Mouse (Mus musculus): ENCODE measurements around the gene Tmcc3. TPM values are rescaled to one million over a fixed set of nuclear protein-coding genes. Genes with fewer than 3 reads are reported as not detected.
A peak's percentile ranks its signal among the peaks of the same experiment; 100 is the strongest.

Gene Tmcc3
- total RNA-seq, 4 experiments from 2014 or later: 49.1 to 63.0 (median 53.8) TPM

DNA sequence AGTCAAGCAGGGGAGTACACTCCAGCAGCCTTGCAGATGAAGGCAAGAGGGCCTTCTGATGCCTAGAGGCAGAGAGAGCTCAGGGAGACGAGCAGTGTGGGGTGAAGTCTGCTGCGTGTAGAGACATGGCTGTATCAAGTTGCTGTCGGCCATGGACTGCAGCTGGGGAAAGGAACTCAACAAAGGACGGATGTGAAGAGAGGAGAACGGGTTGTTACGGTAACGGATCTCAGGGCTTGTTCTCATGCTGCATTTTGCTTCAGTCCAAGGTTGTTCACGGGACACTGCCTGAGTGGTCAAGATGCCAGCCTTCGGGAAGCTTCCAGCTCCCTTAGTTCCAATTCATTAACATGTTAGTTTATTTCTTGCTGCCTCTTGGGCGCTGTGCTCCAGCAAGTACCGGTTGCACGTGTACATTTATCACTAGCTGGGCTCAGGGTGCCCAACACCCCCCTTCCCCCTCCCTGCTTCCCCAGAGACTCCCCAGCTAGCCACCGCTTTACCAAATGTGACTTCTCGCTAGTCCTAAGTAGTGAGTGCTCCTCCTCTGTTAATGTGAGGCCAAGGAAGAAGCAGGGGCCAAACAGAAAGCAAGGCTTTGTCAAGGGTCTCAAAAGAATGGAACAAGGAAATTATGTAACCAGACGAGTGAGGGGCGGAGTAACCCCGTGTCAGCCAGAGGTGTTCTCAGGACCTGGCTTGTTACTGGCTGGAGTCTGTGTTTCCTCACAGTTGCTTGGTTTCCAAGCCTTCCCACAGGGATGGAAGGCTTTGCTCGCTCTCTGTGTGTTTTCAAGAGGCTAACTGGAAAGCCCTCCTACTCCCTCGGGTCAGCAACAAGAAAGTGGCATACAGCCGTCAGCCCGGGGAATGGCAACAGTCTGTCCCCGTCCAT lies 104.4 kb downstream of the Tmcc3 start:
- DNase-seq (ENCODE audit: low spot score in 2 of 2): peak; percentile 29 to 45

DNA sequence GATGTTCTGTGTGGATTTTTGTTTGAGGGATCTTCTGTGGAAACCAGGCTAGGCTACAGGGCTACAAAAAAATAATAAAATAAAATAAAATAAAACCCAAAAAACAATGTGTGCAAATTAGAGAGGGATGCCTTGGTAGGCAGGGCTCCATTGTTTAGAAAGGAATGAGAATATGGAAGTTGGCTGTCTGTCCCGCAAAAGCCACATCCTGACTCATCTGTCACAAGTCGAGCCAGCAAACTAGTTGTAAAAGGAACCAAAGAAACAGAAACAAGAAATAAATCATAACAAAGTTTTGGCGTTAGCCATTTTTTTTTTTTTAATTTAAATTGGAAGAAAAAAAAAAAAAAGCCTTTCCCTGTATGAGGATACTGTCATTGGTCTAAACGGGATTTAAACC lies 105.9 kb downstream of the Tmcc3 start:
- no peak for DNase-seq (ENCODE audit: low spot score in 2 of 2)

DNA sequence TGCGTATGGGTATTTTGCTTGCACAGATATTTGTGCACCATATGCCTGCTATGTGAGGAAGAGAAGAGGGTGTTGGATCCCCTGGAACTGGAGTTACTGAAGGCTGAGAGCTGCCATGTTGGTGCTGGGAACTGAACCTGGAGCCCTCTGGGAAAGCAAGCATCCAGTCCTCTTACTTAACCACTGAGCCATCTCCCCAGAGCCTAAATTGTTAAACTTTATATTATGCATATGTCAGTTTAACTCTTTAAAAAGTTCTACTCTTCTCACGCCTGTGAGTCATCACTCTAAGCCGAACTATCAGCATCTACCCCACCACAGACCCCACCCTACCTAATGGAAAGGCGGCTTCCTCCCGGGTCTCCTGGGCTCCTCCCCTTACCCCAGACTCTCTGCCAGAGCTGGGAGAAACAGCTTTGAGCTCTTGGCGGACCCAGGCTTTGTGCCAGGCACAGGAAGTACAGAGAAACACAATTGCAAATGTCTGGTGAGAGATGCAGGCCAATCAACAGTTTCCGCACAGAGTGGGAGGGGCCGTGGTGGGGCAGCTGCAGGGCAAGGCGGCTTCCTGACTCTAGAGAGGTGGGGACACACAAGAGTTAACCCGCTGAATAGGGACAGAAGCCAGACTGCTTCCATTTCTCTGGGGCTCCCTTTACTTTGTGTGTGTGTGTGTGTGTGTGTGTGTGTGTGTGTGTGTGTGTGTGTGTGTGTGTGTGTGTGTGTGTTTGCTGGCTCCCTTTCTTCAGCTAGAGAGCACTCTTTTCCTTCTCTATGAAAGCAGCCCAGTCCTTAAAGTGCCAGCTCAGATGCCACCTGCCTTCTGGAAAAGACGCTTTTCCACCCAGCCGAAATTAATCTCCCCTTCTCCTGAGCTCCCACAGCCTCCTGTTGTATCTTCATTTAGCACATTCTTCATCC lies 114.5 kb downstream of the Tmcc3 start:
- DNase-seq (ENCODE audit: low spot score in 2 of 2): peak; percentile 80 to 84

DNA sequence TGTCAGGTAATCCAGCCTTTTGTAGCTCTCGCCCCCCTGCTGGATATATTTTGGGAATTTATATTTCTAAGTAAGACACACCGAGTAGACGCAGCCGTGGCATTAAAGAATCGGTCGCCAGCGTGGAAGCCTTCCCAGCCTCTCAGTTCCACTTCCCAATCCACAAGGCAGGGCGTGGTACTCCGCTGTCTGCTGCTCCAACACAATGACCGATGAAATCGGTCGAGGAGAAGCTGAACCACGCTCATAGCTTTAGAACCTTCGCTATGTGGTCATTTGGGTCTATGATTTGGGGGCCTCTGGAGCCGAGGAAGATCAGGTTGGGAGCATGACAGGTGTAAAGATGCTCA lies 115.1 kb downstream of the Tmcc3 start:
- DNase-seq (ENCODE audit: low spot score in 2 of 2): no peak

DNA sequence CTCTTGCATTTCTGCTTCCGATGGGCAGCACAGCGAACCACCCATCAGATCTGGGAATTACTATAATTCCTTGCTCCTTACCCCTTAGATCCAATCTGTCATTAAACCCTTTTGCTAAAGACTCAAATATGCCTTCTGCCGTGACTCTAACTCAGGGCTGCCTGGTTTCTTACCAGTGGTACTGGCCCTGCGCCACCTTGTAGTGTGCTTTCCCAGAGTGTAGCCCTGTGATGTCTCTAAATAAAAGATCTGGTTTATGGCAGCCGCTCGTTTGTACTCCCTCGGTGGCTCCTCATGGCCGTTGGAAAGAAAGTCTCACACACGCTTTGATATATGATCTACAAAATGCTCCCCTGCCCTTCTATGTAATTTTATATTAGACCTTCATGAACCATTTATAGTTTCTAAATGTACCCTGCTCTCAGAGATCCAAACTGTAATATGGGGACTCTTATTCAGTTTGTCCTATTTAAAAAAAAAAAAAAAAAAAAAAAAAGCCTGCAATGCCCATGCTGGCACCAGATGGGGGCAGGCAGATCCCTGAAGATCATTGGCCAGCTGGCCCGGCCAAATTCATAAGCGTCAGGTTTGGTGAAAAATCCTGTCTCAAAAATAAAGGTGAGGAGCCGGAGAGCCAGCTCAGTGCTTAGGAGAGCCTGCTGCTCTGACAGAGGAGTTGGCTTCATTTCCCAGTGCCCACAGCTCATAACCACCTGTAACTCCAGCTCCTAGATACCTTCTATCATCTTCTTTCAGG lies 116.6 kb downstream of the Tmcc3 start:
- peak in 1 of 2 experiments; percentile 17 for DNase-seq (ENCODE audit: low spot score in 2 of 2)

DNA sequence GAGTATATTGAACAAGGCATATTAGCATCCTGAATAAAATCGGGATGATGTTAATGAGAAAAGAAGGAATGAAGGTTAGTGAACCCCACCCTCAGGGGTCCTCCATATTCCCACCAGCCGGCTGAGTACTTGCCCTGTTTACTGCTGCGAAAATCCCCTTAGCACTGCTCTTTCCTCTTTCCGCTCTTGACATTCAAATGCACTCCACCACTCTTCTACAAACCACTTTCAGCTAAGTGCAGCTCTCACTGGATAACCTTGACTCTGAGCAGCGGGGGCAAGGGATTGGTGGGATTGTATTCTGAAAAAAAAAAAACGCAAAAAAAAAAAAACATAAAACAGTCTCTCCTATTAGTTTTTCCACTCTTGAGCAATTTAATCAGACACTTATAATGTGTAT lies 118.8 kb downstream of the Tmcc3 start:
- no peak for DNase-seq (ENCODE audit: low spot score in 2 of 2)

DNA sequence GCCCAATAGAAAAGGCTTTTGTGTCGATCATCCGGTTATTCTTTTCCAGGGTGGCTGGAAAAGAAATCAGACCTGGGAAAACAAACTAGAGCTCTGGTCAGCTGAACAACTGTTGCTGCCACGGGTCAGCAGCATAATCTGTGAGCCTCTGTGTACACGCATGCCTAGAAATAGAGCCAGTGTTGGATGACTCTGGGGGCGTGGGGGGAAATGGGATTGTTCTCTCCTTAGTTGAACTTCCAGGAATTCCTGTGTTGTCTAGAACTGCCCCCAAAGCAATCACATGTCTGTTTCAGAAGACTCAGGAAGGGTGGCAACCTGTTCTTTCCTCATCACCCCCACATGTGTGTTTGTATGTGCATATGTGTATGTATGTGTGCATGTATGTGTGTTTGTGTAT lies 121.2 kb downstream of the Tmcc3 start:
- no peak for DNase-seq (ENCODE audit: low spot score in 2 of 2)

DNA sequence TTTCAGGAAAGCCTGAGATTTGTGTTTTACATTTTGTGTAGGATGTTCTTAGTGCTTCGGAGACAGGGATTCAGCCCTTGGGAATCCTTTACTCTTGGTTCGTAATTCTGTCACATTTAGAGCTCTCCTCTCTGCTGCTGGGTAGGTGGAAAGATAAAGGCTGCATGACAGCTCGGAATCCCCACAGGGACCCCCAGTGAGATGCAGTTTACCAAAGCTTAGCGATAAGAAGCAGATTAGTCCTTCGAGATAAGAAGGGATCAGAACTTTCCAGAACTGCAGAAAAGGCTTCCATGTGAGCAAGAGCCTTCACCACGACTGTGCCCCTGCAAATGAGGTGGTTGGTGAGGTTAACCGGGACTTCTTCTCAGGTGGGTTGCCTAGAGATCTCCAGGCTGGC lies 122.2 kb downstream of the Tmcc3 start:
- DNase-seq (ENCODE audit: low spot score in 2 of 2): no peak

DNA sequence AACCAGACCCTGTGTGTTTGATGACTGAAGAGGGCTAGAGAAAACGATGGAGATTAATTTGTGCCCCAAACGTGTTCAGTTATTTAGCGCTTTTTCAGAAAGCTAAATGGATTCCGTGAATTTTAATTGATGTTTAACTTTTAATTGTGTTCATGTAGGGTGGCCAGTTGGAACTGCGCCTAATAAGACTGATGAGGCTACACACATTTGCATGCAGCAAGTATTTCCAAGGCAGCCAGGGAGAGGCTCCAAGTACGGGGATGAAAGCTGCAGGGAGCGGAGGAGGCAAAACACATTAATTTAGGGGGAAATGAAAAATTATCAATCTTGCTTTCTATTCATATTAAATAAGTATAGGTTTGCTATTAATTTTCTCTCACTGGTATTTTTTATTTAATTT lies 131.0 kb downstream of the Tmcc3 start:
- DNase-seq (ENCODE audit: low spot score in 2 of 2): peak in 1 of 2 experiments; percentile 55

DNA sequence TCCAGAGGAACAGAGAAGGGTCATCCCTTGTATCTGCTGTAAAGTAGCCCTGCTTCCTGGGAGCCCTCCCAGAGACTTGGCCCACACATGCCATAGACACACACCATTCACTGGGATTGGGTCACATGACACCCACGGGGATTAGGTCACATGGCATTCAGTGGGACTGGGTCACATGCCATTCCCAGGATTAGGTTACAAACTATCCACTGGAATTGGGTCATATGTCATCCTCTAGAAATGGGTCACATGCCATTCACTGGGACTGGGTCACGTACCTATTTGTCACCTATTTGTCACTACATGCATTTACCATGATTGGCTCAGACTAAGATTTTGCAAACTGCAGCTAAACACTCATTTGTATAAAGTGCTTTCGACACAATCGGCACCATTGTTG lies 131.7 kb downstream of the Tmcc3 start:
- DNase-seq (ENCODE audit: low spot score in 2 of 2): no peak

DNA sequence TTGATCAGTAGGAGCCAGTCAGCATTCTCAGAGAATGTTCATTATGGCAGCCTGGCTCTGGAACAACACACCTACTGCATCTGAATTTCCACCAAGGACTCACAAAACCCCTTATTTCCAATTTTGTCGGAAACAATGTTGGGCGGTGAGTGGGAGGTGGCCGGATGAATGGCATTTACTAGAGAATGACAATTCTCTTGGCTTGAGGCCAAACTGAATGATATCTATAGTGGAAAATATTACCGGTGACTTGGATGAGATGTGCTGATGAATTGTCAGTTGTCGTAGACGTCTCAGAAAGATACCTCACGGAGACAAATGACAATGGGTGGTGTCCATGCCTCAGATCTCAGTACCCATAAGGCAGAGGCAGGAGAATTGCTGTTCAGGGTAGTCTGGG lies 133.4 kb downstream of the Tmcc3 start:
- DNase-seq (ENCODE audit: low spot score in 2 of 2): no peak

DNA sequence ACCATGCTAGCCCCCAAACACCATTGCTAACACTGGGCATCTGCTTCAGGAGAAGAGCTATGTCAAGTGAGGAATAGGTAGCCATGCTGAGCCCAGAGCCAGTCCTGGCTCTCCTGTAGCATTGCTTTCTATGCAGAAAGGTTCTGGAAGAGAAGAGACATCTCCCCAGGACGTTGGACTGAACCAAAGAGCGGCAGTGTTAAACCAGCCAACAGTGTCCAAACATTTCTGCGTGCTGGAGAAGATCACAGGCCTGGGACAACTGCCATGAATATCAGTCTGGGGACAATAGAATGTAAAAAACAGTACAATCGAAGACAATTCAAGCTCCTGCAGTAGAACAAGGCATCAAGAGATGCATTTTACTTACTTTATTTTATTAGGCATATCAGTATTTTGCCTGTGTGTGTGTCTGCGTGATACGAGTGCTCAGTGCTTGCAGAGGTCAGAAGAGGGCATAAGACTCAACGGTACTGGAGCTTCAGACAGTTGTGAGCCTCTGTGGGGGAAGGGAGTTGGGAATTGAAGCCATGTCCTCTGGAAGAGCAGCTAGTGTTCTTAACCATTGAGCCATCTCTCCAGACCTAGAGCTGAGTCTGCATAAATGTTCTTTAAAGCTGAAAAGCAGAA lies 134.7 kb downstream of the Tmcc3 start:
- no peak for DNase-seq (ENCODE audit: low spot score in 2 of 2)

DNA sequence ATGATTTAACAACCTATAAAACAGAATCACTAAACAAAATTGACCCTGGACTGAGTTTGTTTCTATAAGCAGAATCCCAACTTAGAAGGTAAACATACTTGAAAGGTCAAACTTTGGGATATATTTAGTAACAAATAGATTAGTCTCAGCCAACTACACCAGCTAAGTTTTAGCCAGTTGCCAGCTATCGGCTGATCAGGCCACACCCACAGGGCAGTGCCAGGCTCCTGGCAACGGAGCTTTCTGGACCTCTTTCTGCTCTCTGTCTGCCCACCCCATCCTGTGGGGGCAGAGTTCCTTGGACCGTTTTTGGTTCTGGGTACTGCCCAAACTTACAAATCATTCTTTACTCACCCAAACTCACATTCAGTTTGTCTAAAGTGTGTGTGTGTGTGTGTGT lies 137.9 kb downstream of the Tmcc3 start:
- DNase-seq (ENCODE audit: low spot score in 2 of 2): no peak

DNA sequence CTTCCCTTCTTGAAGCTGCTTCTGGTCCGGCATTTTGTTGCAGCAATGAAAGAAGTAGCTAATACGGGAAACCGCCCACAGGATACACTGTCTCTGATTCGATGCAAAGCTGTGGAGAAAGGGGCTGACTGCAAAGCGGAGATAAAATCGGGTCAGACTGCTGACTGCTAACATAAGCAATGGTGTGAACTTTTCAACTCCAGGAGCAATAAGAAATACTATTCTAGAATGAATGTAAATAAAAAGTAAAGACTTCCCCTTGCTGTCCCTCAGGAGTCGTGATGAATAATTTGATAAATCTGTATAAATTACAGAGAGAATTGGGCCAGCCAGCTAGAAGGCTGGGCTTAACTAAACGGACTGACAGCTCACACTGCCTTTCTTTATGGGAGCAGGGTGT lies 139.0 kb downstream of the Tmcc3 start:
- DNase-seq (ENCODE audit: low spot score in 2 of 2): no peak

DNA sequence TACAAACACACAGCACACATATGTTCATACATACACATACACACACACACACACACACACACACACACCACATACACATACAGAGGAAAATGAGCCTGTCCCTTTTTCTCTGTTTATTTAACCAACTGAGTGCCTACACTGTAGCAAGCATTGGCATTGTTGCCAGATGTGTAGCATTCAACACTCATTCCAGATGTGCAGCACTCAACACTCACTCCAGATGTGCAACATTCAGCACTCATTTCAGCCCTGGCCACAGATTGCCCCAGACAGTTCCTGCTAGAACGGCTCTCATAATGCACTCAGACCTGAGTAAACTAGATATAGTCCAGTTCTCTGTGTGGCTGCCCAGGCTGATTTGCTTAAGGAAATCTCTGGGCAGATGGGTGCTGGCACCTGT lies 145.7 kb downstream of the Tmcc3 start:
- DNase-seq (ENCODE audit: low spot score in 2 of 2): no peak

DNA sequence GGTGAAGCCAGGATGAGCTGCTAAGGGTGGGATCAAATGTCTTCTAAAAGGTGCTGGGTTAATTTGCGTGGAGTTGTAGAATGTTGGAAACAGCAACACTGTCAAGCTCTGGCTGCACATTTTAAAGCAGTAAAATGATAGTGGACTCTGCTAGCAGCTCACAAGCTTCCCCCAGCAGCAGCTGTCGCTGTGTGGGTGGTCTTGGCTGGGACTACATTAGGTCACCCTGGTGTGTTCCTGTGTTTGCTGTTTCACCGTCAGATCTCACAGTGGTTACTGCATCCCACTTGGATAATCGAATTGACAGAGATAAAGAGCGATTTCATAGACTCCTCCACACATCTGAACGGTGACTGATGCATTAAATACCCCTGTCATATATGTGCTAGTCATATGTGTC lies 146.9 kb downstream of the Tmcc3 start:
- peak in 1 of 2 experiments; percentile 21 for DNase-seq (ENCODE audit: low spot score in 2 of 2)

DNA sequence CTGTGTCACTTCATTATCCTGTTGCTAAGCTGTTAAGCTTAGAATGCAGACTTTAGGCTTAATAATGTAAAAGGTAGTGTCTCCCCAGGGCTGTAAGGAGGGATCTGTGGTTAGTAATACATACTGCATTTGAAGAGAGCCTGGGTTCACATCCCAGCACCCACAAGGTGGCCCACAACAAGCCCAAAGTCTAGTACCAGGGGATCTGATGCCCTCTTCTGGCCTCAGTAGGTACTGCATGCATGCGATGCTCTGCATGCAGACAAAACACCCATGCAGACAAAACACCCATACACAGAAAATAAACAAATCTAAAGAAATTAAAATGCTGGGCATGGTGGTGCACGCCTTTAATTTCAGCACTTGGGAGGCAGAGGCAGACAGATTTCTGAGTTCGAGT lies 149.6 kb downstream of the Tmcc3 start:
- no peak for DNase-seq (ENCODE audit: low spot score in 2 of 2)

DNA sequence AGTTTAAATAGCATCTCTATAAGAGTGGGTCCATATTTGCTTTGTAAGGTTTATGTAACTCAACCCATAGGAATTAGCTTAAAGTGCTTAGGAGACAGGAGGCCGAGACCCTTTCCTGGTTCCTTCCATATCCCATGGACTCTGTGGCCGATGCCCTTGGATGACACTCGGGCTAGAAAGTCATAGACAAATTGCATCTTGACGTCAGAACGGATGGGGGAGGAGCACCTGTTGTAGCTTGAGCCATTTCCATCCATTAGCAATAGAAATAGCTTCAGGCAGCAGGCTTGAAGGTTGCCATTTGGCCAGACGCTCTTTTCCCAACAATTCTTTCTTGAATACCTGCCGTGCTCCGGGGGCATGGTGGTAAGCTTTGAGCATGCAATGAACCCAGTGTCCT lies 150.1 kb downstream of the Tmcc3 start:
- no peak for DNase-seq (ENCODE audit: low spot score in 2 of 2)

DNA sequence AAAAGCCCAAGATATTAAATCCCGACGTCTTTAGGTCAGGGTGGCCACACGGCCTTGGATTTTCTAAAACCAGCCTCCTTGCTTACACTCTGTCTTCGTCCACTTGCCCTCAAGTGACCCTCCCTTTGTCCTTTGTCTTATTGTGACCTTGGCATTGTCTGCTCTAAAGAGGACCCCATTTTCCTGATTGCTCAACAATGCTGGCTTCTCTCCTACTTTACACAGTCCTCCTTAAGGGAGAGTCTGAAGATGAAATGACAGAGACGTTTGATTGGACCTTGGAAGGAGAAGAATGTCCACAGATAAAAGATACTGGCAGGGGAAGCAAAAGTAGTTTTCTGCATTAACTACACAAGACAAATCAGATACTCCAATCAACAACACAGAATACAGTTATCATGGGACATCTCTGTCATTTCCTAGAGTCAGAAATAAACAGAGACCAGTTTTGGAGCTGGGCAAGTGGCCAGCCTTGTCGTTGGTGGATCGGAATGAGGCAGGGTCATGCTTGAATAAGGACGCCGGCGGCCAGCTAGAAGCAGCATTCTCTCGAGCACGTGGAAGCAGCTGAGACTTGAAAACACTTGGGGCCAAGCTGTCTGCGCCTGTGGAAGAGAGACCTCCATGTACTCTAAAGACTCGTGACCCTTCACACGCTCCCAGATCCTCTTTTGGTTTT lies 150.8 kb downstream of the Tmcc3 start:
- DNase-seq (ENCODE audit: low spot score in 2 of 2): no peak

DNA sequence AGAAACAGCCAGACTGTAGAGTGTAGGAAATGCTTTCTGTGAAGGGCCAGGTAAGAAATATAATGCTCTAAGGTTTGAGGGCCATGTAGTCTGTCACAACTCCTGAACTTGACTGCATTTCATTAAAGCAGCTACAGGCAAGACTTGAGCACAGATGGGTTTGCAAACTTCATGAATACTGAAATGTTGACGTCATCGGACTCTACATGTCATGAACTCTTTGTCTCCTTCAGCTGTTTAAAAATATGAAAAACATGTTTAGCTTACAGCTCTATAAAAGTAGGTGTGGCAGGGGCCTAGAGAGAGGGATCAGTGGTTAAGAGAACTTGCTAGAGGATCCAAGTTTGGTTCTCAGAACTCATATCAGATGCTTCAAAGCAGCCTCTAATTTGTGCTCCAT lies 151.7 kb downstream of the Tmcc3 start:
- DNase-seq (ENCODE audit: low spot score in 2 of 2): no peak

DNA sequence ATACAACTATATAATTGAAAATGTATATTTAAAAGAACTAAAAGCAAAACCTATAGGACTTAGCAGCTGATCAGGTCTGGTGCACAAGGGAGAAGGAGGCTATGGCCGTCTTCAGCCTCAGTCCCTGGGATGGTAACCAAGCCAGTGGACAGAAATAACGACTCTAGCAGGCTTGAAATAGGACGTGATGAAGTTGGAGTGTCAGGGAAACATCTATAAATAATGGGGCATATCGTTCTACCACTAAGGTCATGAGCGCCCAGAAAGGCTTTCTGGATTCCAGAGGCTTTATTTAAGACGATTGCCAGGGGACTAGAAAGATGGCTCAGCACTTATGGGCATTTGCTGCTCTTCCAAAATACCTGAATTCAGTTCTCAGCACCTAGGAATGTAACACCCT lies 153.9 kb downstream of the Tmcc3 start:
- no peak for DNase-seq (ENCODE audit: low spot score in 2 of 2)
